Mouse (Mus musculus) midbrain, embryonic 16.5 days (tissue): ENCODE data around the gene Lcmt1. TPM values are rescaled to one million over a fixed set of nuclear protein-coding genes. Genes with fewer than 3 reads are reported as not detected.

Experiments used
- ATAC-seq: fragments of 200-750 bp; cut with Nextera tagmentation; 2 replicates; pipeline ENCODE4 v1.8.0; 2017; ENCODE audit warnings: moderate TSS enrichment
- H3K27ac ChIP-seq: fragments of 300-500 bp; sonication (generic); 2 replicates; pipeline ENCODE4 v1.5.1; 2014; ENCODE audit warnings: mild to moderate bottlenecking, low read length, mixed read lengths
- H3K27me3 ChIP-seq: fragments of 300-500 bp; sonication (generic); 2 replicates; pipeline ENCODE4 v1.6.1; 2014; ENCODE audit warnings: low read depth, low read length, mixed read lengths; ENCODE audit not compliant: control insufficient read depth, insufficient read depth
- H3K36me3 ChIP-seq: fragments of 300-500 bp; sonication (generic); 2 replicates; pipeline ENCODE4 v1.6.1; 2014; ENCODE audit warnings: mild to moderate bottlenecking, low read length, moderate library complexity, mixed read lengths; ENCODE audit not compliant: control insufficient read depth, insufficient read depth
- H3K4me1 ChIP-seq: fragments of 300-500 bp; sonication (generic); 2 replicates; pipeline ENCODE4 v1.6.1; 2014; ENCODE audit warnings: mild to moderate bottlenecking, low read length, mixed read lengths; ENCODE audit not compliant: control insufficient read depth, insufficient read depth
- H3K4me2 ChIP-seq: fragments of 300-500 bp; sonication (generic); 2 replicates; pipeline ENCODE4 v1.6.1; 2014; ENCODE audit warnings: mild to moderate bottlenecking, low read length, mixed read lengths
- H3K4me3 ChIP-seq: fragments of 300-500 bp; sonication (generic); 2 replicates; pipeline ENCODE4 v1.5.1; 2014; ENCODE audit warnings: low read depth, mild to moderate bottlenecking, low read length, moderate library complexity, mixed read lengths
- H3K9ac ChIP-seq: fragments of 300-500 bp; sonication (generic); 2 replicates; pipeline ENCODE4 v1.6.1; 2014; ENCODE audit warnings: low read depth, low read length, mixed read lengths
- H3K9me3 ChIP-seq: fragments of 300-500 bp; sonication (generic); replicated peaks from 2 replicates; pipeline ENCODE4 v1.6.1; 2014; ENCODE audit warnings: mild to moderate bottlenecking, low read length, mixed read lengths; ENCODE audit not compliant: control insufficient read depth, poor library complexity, severe bottlenecking
- WGBS: fragments of 180-500 bp; shearing (Covaris S2); extraction: QIAGEN DNeasy Blood & Tissue Kit; methylation state at CpG from one replicate; pipeline ENCODE4 v1.1.7; 2014; 5-methylcytosine and 5-hydroxymethylcytosine counted together
- polyA plus RNA-seq: library from polyadenylated mRNA; unstranded; fragments of >200 nt; fragmentation: Nextera tagmentation; extraction: Ambion mirVana; gene quantifications from 2 replicates; pipeline ENCODE4 v1.2.1, GENCODE M21; 2015

The Lcmt1 gene
- polyA plus RNA-seq, 1 experiment from 2014 or later: 117 TPM

DNA sequence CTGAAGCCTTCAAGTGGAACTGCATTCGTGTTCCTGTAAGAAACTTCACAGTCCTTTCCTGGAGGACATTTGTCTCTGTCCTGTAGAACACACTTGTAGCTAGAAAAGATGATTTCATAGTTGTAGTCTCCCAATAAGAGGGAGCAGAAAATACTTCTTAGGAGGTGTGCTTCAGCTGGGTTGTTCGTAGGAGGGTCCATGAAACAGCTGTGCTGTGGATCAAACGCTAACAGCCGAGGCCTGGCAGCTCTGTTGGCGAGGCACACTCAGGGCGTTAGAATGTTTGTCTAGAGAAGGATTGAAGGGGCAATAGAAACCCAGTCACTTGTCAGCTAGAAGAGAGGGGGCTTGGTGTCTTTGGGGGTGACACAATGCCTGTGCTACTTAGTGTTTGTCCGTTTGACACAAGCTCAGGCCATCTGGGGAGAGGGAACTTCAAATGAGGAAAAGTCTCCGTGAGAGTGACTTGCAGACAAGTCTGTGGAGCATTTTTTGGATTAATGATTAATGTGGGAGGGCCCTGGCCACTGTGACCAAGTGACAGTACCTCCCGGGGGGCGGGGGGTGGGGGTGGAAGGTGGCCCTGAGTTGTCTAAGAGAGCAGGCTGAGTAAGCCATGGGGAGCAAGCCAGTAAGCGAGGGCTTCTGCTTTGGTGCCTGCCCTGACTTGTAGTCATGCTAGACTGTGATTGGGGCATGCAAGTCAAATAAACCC is 16.3 kb downstream of the Lcmt1 start:
- H3K27me3 ChIP-seq: no peaks in the 10 kb centered on the region
- no peaks in the 10 kb centered on the region for H3K4me1 ChIP-seq
- H3K9me3 ChIP-seq: no peaks in the 10 kb centered on the region
- H3K4me3 ChIP-seq: no peak overlapping the region
- WGBS: 90% methylated on average over 11 of the region's 11 CpGs
- no peak overlapping the region for H3K4me2 ChIP-seq
- H3K27ac ChIP-seq: no peak overlapping the region
- peaks cover 11% of the 10 kb centered on the region for H3K36me3 ChIP-seq
- ATAC-seq: no peak
- no peak overlapping the region for H3K9ac ChIP-seq

DNA sequence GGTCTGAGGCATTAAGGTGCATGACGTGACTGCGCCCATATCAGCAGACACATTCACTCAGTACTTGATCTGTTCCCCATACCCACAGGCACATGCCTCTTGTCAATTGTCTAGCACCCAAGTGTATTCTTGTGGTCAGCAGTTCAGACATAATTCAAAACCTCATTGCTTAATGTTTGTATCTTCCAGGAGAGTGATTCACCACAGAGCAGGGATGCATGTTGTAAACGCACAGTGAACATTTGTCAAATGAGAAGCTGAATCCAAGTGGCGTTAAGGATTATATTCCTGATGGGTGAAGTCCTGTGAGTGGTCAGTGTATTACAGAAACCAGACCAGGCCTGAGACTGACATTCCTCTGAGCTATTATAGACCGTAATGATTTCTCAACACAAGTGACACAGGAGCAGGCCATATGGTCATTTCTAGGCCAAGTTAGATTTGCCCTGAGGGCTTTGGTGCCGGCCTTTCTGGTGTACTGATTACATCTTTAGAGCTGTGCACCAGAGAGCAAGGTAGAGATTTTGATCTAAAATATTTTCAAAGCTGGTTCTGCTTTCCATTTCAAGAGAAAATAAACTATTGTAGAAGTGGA is 20.2 kb downstream of the Lcmt1 start:
- Histone ChIP-seq H3K4me1 (no peaks in the 10 kb centered on the region), H3K9ac (no peak overlapping the region), H3K4me3 (no peak overlapping the region), H3K27ac (no peak overlapping the region), H3K4me2 (no peak overlapping the region), H3K9me3 (no peaks in the 10 kb centered on the region), H3K36me3 (peaks cover 12% of the 10 kb centered on the region), H3K27me3 (no peaks in the 10 kb centered on the region)
- WGBS: 89% methylated on average over 6 of the region's 6 CpGs
- no peak for ATAC-seq

DNA sequence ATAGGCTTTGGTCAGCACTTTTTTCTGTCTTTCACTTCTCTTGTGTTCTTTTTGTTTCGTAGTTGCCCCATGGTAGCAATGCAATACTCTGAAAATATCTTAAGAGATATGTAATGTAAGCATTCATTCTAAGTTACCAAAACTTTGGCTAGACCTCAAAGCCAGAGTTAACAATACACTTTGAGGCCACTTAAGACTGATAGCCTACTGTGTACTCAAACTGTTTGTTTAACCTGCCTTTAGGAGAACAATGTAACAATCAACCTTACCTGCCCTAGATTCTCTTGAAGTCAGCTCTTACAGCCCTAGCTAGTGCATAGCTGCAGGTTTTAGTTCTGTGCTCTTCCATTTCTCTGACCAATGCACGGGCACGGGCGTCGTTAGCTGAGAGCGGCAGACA is 24.7 kb downstream of the Lcmt1 start:
- 98% methylated on average over 6 of the region's 6 CpGs for WGBS

DNA sequence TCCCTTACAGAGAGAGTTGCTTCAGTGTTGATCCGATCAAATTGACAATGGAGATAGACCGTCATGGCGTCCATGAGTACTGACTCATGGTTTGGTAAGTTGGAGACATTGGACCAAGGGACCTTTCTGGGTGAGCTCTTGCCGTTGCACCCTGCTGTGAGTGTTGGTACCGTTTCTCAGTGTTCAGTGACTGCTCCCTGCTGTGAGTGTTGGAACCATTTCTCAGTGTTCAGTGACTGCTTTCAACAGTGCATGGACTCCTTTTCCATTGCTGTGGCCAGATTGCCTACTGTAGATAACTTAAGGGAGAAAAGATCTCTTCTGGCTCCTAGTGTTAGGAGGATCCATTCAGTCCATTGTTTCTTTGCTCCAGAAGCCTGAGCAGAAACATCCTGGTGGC is 27.3 kb downstream of the Lcmt1 start:
- no peak overlapping the region for H3K4me2 ChIP-seq
- no peaks in the 10 kb centered on the region for H3K27me3 ChIP-seq
- H3K9me3 ChIP-seq: no peaks in the 10 kb centered on the region
- H3K4me3 ChIP-seq: no peak overlapping the region
- H3K4me1 ChIP-seq: no peaks in the 10 kb centered on the region
- H3K9ac ChIP-seq: no peak overlapping the region
- WGBS: 90% methylated on average over 5 of the region's 5 CpGs
- no peak for ATAC-seq
- H3K27ac ChIP-seq: no peak overlapping the region
- H3K36me3 ChIP-seq: no peaks in the 10 kb centered on the region; the same call in 1 of the 2 replicates

More for the DNA sequence above, 24.7 kb downstream of the Lcmt1 start:
- Histone ChIP-seq H3K4me3 (no peak overlapping the region), H3K9me3 (no peaks in the 10 kb centered on the region), H3K27me3 (no peaks in the 10 kb centered on the region), H3K4me1 (no peaks in the 10 kb centered on the region), H3K4me2 (no peak overlapping the region), H3K27ac (no peak overlapping the region), H3K9ac (no peak overlapping the region), H3K36me3 (peaks cover 3% of the 10 kb centered on the region; the same call in 1 of the 2 replicates)
- ATAC-seq: no peak

DNA sequence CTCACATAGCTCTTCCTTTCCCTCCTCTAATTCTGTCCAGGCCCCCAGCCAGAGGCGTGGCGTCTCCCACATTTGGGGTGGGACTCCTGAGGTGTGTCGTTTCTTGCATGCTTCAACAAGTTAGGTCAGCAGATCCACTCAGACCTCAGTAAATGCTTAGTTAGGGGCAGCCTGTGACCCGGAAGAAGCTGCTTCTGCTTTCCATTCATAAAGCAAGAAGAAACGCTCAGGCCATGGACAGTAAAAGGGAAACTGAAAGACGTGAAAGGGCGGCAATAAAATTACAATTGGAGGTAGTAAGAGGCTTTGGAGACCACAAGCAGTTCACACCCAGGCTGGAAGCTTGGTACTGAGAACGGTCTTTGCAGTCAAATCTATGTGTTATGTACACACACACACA is 27.8 kb downstream of the Lcmt1 start:
- H3K9me3 ChIP-seq: no peaks in the 10 kb centered on the region
- 87% methylated on average over 8 of the region's 8 CpGs for WGBS
- H3K4me2 ChIP-seq: no peak overlapping the region
- no peak overlapping the region for H3K9ac ChIP-seq
- no peaks in the 10 kb centered on the region; the same call in 1 of the 2 replicates for H3K36me3 ChIP-seq
- no peaks in the 10 kb centered on the region for H3K27me3 ChIP-seq
- no peak overlapping the region for H3K27ac ChIP-seq
- H3K4me1 ChIP-seq: no peaks in the 10 kb centered on the region
- no peak overlapping the region for H3K4me3 ChIP-seq
- no peak for ATAC-seq

DNA sequence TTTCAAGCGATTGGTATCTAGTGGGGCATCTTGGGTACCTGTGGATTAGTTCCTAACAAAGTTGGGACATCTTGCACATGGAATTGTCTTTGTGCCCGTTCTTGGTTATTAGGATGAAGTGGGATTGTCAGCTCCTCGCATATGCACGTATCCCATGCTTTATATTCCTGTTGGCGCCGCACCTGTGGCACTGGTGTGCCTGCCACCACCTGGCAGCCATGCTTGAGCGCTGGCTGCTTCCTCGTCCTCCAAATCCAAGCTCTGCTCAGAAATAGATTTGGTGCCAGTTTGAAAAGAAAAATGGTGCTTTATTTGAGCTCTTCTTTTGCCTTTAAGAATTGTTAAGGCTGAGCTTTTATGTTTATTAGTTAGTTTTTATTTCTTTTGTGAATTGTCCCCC is 28.3 kb downstream of the Lcmt1 start:
- 92% methylated on average over 8 of the region's 8 CpGs for WGBS
- no peaks in the 10 kb centered on the region for H3K27me3 ChIP-seq
- H3K36me3 ChIP-seq: peaks cover 2% of the 10 kb centered on the region; the same call in 1 of the 2 replicates
- H3K4me3 ChIP-seq: no peak overlapping the region
- H3K9me3 ChIP-seq: no peaks in the 10 kb centered on the region
- H3K4me2 ChIP-seq: no peak overlapping the region
- no peaks in the 10 kb centered on the region for H3K4me1 ChIP-seq
- H3K9ac ChIP-seq: no peak overlapping the region
- no peak for ATAC-seq
- no peak overlapping the region for H3K27ac ChIP-seq

DNA sequence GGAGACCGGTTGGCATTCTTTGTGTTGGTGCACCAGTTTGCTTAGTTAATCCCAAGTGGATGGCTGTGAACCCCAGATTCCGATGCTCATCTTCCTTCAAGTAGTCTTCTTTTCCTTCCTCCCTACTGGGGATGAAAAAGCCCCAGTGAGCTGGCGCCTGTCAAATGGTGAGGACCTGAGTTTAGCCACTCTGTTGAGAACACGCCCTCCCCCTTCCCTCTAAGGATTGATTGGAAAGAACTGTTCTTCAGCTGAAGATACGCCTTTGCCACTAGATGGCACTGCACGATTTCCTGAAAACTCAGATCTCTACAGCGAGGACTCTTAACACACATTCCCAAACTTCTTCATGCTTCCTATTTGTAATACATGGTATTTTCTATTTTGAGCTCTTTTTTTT is 29.2 kb downstream of the Lcmt1 start:
- H3K4me2 ChIP-seq: no peak overlapping the region
- no peaks in the 10 kb centered on the region for H3K9me3 ChIP-seq
- no peaks in the 10 kb centered on the region for H3K4me1 ChIP-seq
- WGBS: 27% methylated on average over 7 of the region's 7 CpGs
- H3K9ac ChIP-seq: no peak overlapping the region
- H3K27me3 ChIP-seq: no peaks in the 10 kb centered on the region
- no peak overlapping the region for H3K27ac ChIP-seq
- H3K36me3 ChIP-seq: peaks cover 2% of the 10 kb centered on the region; the same call in 1 of the 2 replicates
- no peak for ATAC-seq
- H3K4me3 ChIP-seq: no peak overlapping the region

DNA sequence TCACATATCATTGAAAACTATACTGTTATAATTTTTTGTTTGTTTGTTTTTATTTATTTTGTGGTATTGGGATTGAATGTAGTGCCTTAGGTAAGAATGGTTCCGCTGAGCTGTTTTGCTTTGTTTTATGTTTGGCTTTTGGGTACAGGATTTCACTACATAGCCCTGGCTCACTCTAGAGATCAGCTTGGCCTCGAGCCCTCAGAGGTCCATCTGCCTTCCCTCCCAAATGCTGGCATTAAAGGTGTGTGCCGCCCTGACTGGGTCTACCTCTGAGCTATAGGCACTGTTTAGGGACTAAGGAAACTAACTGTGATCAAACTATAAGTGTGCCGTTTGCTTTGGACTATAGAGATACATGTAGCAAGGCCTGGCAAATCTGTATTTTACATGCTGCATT is 29.7 kb downstream of the Lcmt1 start:
- no peaks in the 10 kb centered on the region for H3K27me3 ChIP-seq
- H3K4me2 ChIP-seq: no peak overlapping the region
- no peaks in the 10 kb centered on the region for H3K9me3 ChIP-seq
- H3K9ac ChIP-seq: no peak overlapping the region
- H3K4me1 ChIP-seq: no peaks in the 10 kb centered on the region
- WGBS: 85% methylated on average over 4 of the region's 4 CpGs
- H3K36me3 ChIP-seq: peaks cover 7% of the 10 kb centered on the region
- H3K27ac ChIP-seq: no peak overlapping the region
- no peak overlapping the region for H3K4me3 ChIP-seq
- no peak for ATAC-seq

DNA sequence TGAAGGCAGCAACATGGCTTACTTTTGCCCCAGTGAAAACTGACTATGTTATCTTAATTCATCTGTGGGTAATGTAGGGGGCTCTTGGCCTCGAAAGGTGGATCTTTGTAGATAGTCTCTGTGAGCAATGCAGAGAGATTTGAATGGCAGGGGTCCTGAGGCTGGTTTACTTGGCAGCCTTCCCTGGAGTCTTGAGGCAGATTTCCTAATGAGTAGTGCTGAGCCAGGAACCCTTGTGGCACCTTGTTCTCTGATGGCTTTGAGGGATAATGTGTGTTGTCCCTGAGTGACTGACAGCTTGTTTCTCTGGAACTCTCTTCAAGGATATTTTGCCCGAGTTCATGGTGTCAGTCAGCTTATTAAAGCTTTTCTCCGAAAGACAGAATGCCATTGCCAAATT is 31.5 kb downstream of the Lcmt1 start:
- Histone ChIP-seq H3K4me1 (no peaks in the 10 kb centered on the region), H3K36me3 (peaks cover 13% of the 10 kb centered on the region), H3K9me3 (no peaks in the 10 kb centered on the region), H3K27ac (no peak overlapping the region), H3K9ac (no peak overlapping the region), H3K27me3 (no peaks in the 10 kb centered on the region), H3K4me2 (no peak overlapping the region), H3K4me3 (no peak overlapping the region)
- no peak for ATAC-seq
- 71% methylated on average over 3 of the region's 3 CpGs for WGBS
